ENCODE assay signal across 14 mouse cellular contexts in the genomic region with DNA sequence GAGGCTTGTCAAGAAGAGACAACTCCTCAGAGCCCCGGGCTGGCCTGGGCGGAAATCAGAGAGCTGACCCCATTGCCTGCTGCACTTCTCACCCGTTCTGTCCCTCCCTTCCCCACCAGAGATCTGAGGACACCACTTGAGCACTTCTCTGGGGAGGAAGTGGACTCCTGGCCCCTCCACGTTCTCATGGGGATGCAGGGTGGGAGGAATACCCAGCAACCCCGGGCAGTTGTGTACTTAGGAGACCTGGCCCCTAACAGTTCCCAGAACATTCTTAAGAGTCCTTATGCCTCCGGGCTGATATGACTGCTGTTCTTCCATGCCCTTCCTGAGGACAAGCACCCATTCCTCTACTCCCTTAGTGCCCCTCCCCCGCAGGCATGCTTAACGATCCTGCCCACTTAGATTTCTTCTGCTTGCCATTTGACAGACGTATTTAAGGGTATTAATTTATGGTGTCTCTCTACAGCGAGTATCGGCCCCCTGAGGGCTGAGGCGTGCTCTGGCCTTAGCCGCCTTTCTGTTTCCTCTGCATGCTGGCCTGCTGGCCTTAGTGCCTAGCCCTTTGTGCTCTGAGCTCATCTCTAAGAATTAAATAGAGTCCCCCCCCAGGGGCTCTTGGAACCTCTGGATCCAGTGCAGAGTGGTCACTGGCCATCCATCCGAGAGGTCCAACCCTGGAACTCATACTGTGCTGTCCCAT. TPM values are rescaled to one million over a fixed set of nuclear protein-coding genes. Genes with fewer than 3 reads are reported as not detected.
DNase-seq lines count a peak whose midpoint lies in the region; ATAC-seq and TF ChIP-seq lines count a peak whose summit lies in the region.
"Had no signal": no experiment of that assay in that cellular context is flagged by ENCODE, and none has a peak within 500 bp of the region (broad histone marks: within the 10 kb centered on the region; RNA-seq: fewer than 3 reads in every experiment).

No protein-coding gene starts in this region.

- H3K9ac ChIP-seq in hindbrain, embryonic 12.5 days = no peak overlapping the region

- no peaks in the 10 kb centered on the region for H3K27me3 ChIP-seq in hindbrain, embryonic 10.5 days (ENCODE audit: insufficient read depth, poor library complexity, severe bottlenecking)
- no peaks in the 10 kb centered on the region for H3K27me3 ChIP-seq in hindbrain, embryonic 12.5 days
- H3K27me3 ChIP-seq in spleen, adult 2 months (ENCODE audit: control insufficient read depth, insufficient read depth, low read length) = no peaks in the 10 kb centered on the region
- no peaks in the 10 kb centered on the region for H3K27me3 ChIP-seq in limb, embryonic 10.5 days (ENCODE audit: low read depth, poor library complexity, severe bottlenecking)
- H3K27me3 ChIP-seq: liver, embryonic 15.5 days had no signal

- no peaks in the 10 kb centered on the region for H3K9me3 ChIP-seq in hindbrain, embryonic 10.5 days
- no peaks in the 10 kb centered on the region for H3K9me3 ChIP-seq in hindbrain, embryonic 12.5 days (replicated peaks)
- H3K9me3 ChIP-seq in limb, embryonic 10.5 days (replicated peaks) = no peaks in the 10 kb centered on the region
- H3K9me3 ChIP-seq: liver, embryonic 15.5 days had no signal

- no peak for TF ChIP-seq CTCF in spleen, adult 2 months (IDR thresholded peaks at IDR 0.05; ENCODE audit: extremely low read depth, insufficient read depth, insufficient read length, insufficient replicate concordance)

- no peak overlapping the region for H3K4me2 ChIP-seq in hindbrain, embryonic 12.5 days (replicated peaks)
- H3K4me2 ChIP-seq: liver, embryonic 15.5 days had no signal

- intact Hi-C loops in left cerebral cortex, postnatal 25 days (cut with DNase I) = no loop called here

- no peaks in the 10 kb centered on the region for H3K36me3 ChIP-seq in hindbrain, embryonic 10.5 days
- no peaks in the 10 kb centered on the region for H3K36me3 ChIP-seq in hindbrain, embryonic 12.5 days
- H3K36me3 ChIP-seq in spleen, adult 2 months (ENCODE audit: control insufficient read depth, insufficient read depth, low read length) = no peaks in the 10 kb centered on the region
- H3K36me3 ChIP-seq in limb, embryonic 10.5 days = no peaks in the 10 kb centered on the region; the same call in 1 of the 2 replicates
- H3K36me3 ChIP-seq: liver, embryonic 15.5 days had no signal

- H3K27ac ChIP-seq in hindbrain, embryonic 10.5 days = peak overlapping the region; percentile 84
- no peak overlapping the region; the same call in 1 of the 2 replicates for H3K27ac ChIP-seq in hindbrain, embryonic 12.5 days
- 0 out of 2 replicates have a peak overlapping the region, but pooled peaks have one; percentile 9 for H3K27ac ChIP-seq in spleen, adult 2 months (ENCODE audit: insufficient read depth, low read length)
- peak overlapping the region; percentile 82 for H3K27ac ChIP-seq in limb, embryonic 10.5 days
- H3K27ac ChIP-seq: liver, embryonic 15.5 days had no signal

- whole genome bisulfite sequencing in hindbrain, embryonic 10.5 days = 42% methylated on average over 14 of the region's 14 CpGs
- WGBS in hindbrain, embryonic 12.5 days = 36% methylated on average over 14 of the region's 14 CpGs
- WGBS in spleen, adult 2 months = 74% methylated on average over 14 of the region's 14 CpGs
- 22% methylated on average over 14 of the region's 14 CpGs for WGBS in limb, embryonic 10.5 days

- TF ChIP-seq POLR2A in spleen, adult 2 months (IDR thresholded peaks at IDR 0.05; ENCODE audit: low read depth, low read length) = no peak

- ATAC-seq in hindbrain, embryonic 12.5 days (ENCODE audit: low FRiP score) = no peak

- no peak for DNase-seq in hindbrain, embryonic 10.5 days (ENCODE audit: low spot score)
- DNase-seq in spleen, adult 2 months (ENCODE audit: low read depth in 1 of 2, low spot score in 2 of 2) = no peak
- DNase-seq in spleen, postnatal 4 days (ENCODE audit: low spot score in 2 of 2) = no peak
- DNase-seq in limb, embryonic 10.5 days (ENCODE audit: low spot score) = peak; percentile 46
- DNase-seq in yolk sac, embryonic 10.5 days (ENCODE audit: low spot score) = peak; percentile 25
- DNase-seq in layer of hippocampus, adult 11-12 months (ENCODE audit: low spot score) = no peak
- DNase-seq in left cerebral cortex, postnatal 25 days (ENCODE audit: low spot score in 2 of 2) = no peak
- DNase-seq: thymus, postnatal 25 days had no signal

- H3K4me3 ChIP-seq in hindbrain, embryonic 10.5 days = 0 out of 2 replicates have a peak overlapping the region, but pooled peaks have one; percentile 13
- H3K4me3 ChIP-seq in hindbrain, embryonic 12.5 days = no peak overlapping the region
- no peak overlapping the region for H3K4me3 ChIP-seq in spleen, adult 2 months (ENCODE audit: extremely low read depth, insufficient read depth, insufficient read length)
- H3K4me3 ChIP-seq in limb, embryonic 10.5 days = 0 out of 2 replicates have a peak overlapping the region, but pooled peaks have one; percentile 9
- H3K4me3 ChIP-seq: liver, embryonic 15.5 days had no signal

- H3K4me1 ChIP-seq in hindbrain, embryonic 10.5 days (replicated peaks) = peaks cover 94% of the 10 kb centered on the region
- H3K4me1 ChIP-seq in hindbrain, embryonic 12.5 days = peaks cover 77% of the 10 kb centered on the region
- H3K4me1 ChIP-seq in spleen, adult 2 months (ENCODE audit: control insufficient read depth, insufficient read depth, insufficient read length) = no peaks in the 10 kb centered on the region
- peaks cover 93% of the 10 kb centered on the region for H3K4me1 ChIP-seq in limb, embryonic 10.5 days

RNA-seq across cellular contexts. Expression of gene Hspg2, which starts 16.8 kb away (rescaled TPM):
- 15.2 and 18.2 TPM in 2 replicates for polyA plus RNA-seq in hindbrain, embryonic 10.5 days (2016; fragmentation: Nextera tagmentation; extraction: Ambion mirVana)
- 14.7 and 15.0 TPM in 2 replicates for polyA plus RNA-seq in hindbrain, embryonic 12.5 days (2016; fragmentation: Nextera tagmentation; extraction: Ambion mirVana)
- polyA plus RNA-seq in spleen, adult 2 months (2012; rRNA removed) = 24.4 and 27.0 TPM in 2 replicates
- polyA plus RNA-seq in limb, embryonic 10.5 days (2016; fragmentation: Nextera tagmentation; extraction: Ambion mirVana) = 20.8 and 23.3 TPM in 2 replicates
- 1 to 10 TPM; 6.2 to 6.4 TPM for total RNA-seq in left cerebral cortex, postnatal 25 days (2021)

RNA-seq across cellular contexts. Expression of gene 1700013G24Rik, which starts 32.3 kb away (rescaled TPM):
- not detected in 2 replicates for polyA plus RNA-seq in hindbrain, embryonic 10.5 days (2016; fragmentation: Nextera tagmentation; extraction: Ambion mirVana)
- not detected in 2 replicates for polyA plus RNA-seq in hindbrain, embryonic 12.5 days (2016; fragmentation: Nextera tagmentation; extraction: Ambion mirVana)
- not detected in 2 replicates for polyA plus RNA-seq in spleen, adult 2 months (2012; rRNA removed)
- polyA plus RNA-seq in limb, embryonic 10.5 days (2016; fragmentation: Nextera tagmentation; extraction: Ambion mirVana) = not detected in 2 replicates
- not detected for total RNA-seq in left cerebral cortex, postnatal 25 days (2021)
- total RNA-seq: adrenal gland, postnatal 4 days; ES-E14; heart, postnatal 14 days had no signal
- polyA plus RNA-seq: cortical plate, adult 2 months; liver, embryonic 15.5 days had no signal

RNA-seq across cellular contexts. Expression of gene Cela3b, which starts 55.1 kb away (rescaled TPM):
- not detected in 2 replicates for polyA plus RNA-seq in hindbrain, embryonic 10.5 days (2016; fragmentation: Nextera tagmentation; extraction: Ambion mirVana)
- not detected in 2 replicates for polyA plus RNA-seq in hindbrain, embryonic 12.5 days (2016; fragmentation: Nextera tagmentation; extraction: Ambion mirVana)
- polyA plus RNA-seq in spleen, adult 2 months (2012; rRNA removed) = 6,152 and 8,603 TPM in 2 replicates
- polyA plus RNA-seq in limb, embryonic 10.5 days (2016; fragmentation: Nextera tagmentation; extraction: Ambion mirVana) = not detected in 2 replicates
- not detected for total RNA-seq in left cerebral cortex, postnatal 25 days (2021)
- total RNA-seq: ES-E14; heart, postnatal 14 days had no signal
- polyA plus RNA-seq: cortical plate, adult 2 months had no signal

Comparison
In these comparisons a context has a peak if more than half of its experiments do, and no peak if none do; other contexts are left out.
1. H3K4me3 ChIP-seq: peak in hindbrain, embryonic 10.5 days (single experiment) and limb, embryonic 10.5 days (single experiment); none in hindbrain, embryonic 12.5 days (single experiment) and spleen, adult 2 months (single experiment).
2. DNase-seq: peak in limb, embryonic 10.5 days (single experiment) and yolk sac, embryonic 10.5 days (single experiment); none in hindbrain, embryonic 10.5 days (single experiment), spleen, adult 2 months (0 of 2), spleen, postnatal 4 days (0 of 2), layer of hippocampus, adult 11-12 months (single experiment) and left cerebral cortex, postnatal 25 days (0 of 2).
3. RNA of gene Cela3b, which starts 55.1 kb away (polyA plus RNA-seq): 6,152 to 8,603 TPM in spleen, adult 2 months; not detected in hindbrain, embryonic 10.5 days, not detected in hindbrain, embryonic 12.5 days and not detected in limb, embryonic 10.5 days; every median in the first group is over 1,000 times any median in the second.